Mouse (Mus musculus): ENCODE results near the gene Ube2t.

Gene Ube2t

DNA sequence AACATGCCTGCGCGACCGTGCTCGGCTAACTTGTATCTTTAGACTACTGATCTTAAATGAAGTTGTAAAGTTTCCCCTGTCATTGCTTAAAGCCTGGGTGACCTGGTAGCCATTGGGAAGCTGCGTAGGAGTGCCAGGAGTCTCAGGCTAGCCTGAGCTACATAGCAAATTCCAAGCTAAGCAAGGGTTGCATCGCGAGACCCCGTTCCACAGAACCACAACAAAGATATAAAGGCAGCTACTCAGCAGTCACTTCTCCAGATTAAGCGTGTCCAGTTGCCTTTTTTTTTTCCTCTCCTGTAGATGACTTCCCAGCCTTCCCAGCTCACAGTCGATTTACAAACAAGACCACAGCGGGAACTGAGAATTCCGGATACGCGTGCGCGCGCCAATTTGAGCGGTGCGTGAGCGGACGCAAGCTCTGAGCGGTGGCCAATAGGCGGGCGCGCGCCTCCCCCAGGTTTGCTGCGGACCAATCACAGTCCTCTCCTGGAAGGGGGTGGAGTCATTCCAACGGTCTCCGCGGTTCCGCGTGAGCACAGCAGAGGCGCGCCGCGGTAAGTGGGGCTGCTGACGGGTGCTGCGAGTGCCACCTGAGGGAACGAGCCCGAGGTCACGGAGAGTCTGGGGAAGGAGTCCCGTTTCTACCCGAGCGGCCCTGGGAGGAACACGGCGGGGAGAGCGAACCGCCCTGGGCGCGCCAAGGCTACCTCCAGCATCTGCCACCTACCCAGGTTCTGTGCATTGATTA lies at the start of gene Ube2t:
TSS of gene Ube2t (plus strand) at position 513 of the 751 bp plus-strand sequence.
- DNase-seq, result peak; percentile 95

DNA sequence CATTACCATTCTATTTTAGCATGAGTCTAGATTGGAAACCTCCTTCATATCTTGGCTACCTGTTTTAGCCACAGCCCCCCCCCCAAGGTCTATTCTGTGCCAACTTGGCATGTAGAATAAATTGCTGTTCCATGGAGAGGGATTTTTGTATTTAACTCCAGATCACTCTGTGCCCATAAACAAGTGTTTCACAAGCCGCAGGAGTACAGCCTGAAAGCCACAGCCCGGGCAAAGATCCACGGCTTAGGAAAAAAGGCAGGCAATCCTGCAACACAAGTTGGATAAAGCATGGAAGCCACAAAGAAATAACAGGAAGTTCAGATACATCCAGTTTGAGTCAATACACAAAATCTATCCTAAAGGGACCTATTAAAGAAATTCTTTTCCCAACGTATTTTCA lies 48.8 kb upstream of the Ube2t start:
- no peak for DNase-seq

- no peak for DNase-seq
Observed at GRCm38 (mm10) chr1:134915421-134915820, 46.9 kb upstream of the Ube2t start.

DNA sequence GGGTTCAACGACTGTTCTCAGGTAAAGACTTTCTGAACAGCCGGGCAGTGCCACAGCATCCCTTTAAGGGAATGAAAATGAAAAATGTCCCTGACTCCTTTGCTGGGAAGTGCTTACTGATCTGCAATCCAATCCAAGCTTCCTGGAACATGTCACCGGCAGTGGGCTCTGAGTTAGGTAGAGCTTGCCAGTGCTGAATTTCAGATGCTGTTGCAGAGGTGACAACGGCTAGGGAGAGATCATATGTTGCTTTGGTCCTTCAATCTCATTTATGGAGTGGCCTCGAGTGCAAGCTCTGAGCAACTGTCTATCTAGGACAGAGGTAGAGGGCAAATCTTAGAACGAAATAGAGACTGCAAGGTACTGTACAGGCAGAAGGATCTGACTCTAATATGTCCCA lies 43.4 kb upstream of the Ube2t start:
- no peak for DNase-seq

DNA sequence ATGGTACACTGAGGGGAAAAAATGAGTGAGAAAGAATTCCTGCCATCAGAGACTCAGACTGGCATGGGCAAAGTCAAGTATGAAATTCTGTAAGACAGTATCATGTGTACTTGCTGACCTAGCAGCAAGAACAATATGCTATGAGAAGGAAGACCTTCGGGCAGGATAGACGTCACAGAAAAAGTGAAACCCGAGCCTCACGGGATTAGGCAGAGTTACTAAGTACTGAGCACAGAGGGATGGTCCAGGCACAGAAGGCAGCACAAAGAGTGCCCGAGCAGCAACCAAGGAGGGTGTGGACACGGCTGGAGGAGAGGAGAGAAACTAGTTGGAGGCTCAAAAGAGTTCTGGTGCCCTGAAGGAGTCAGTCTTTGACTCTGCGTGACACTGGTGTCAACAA lies 29.9 kb upstream of the Ube2t start:
- DNase-seq, result no peak

DNA sequence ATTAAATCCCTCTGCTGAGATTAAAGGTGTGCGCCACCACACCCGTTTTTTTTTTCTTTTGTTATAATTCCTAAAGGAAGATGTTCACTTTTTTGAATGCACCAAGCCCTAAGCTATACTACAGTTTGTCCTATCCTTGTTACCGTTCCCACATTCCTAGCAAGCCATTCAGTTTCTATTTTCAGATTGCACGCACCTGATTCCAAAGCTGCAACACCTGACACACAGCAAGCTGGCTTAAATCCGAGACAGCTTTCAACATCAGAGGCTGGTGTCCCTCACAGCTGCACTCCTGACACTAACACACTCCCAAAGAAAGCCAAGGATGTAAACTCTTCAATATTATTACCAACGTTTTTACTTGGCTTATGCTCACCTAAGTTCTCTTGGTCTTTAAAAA lies 26.0 kb upstream of the Ube2t start:
- no peak for DNase-seq

DNA sequence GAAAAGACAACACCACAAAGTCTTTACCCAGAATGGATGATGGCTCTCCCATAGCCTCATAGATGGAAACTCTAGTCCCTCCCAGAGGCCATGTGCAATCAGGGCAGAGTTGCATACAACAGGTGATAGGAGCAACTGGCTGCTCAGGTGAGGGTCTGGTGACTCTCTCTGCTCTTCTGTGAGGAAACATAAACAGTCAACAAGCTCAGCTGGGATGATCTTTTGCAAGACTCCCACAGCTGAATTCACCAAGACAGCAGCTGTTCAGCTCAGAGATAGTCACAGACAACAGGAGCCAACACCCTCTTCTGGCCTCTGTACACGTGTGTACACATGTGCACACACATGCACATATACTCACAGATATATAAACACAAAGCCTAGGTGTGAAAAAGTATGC lies 24.1 kb upstream of the Ube2t start:
- DNase-seq, result no peak

DNA sequence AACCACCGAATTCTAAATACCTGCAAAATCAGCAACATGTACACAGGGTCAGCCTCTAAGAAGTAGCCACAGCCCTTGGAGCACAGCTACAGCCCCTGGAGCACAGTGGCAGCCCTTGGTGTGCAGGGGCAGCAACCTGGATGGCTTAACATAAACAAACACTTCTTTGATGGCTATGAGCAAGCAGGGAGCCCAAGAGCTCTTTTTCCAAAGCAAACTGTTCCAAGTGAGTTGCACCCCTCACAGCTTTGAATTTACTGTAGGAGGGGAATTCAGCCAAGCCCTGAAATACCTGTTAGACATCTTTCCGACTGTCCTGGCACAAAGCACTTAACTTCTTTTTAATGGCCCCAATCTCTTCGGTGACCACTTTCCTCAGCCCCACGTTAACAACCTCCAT lies 21.5 kb upstream of the Ube2t start:
- no peak for DNase-seq

- no peak for DNase-seq
Observed at GRCm38 (mm10) chr1:134942898-134943297, 19.5 kb upstream of the Ube2t start.

GRCm38 (mm10) chr1:134947590-134947989 lies 14.8 kb upstream of the Ube2t start:
- no peak for DNase-seq

DNA sequence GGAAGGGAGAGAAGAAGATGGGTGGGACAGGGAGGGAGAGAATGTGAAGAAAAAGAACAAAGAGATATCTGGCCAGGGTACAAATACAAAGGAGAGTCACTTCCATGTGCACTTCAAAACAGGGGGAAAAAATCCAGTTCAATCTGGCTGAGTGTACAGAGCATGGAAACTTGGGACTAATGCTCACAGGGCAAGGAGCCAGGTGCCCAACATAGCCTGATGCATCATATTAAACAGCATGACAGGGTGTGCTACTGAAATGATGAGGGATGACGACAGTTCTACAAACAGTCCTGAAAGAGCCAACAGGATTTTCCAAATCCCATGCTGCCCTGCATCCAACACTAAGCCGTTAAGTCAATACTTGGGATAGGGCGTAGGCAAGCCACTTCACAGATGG lies 12.4 kb upstream of the Ube2t start:
- DNase-seq, result no peak

- DNase-seq, result no peak
Observed at GRCm38 (mm10) chr1:134955050-134955636, 7.2 kb upstream of the Ube2t start.

GRCm38 (mm10) chr1:134955637-134956176 lies 6.7 kb upstream of the Ube2t start, which contains the start of gene Ppp1r12b:
Ppp1r12b (minus strand) TSS chr1:134955942.
- peak; percentile 93 for DNase-seq

- no peak for DNase-seq
Observed at GRCm38 (mm10) chr1:134960634-134961033, 1.7 kb upstream of the Ube2t start.

- DNase-seq, result no peak
Observed at GRCm38 (mm10) chr1:134962821-134963220, 456 bp downstream of the Ube2t start.

DNA sequence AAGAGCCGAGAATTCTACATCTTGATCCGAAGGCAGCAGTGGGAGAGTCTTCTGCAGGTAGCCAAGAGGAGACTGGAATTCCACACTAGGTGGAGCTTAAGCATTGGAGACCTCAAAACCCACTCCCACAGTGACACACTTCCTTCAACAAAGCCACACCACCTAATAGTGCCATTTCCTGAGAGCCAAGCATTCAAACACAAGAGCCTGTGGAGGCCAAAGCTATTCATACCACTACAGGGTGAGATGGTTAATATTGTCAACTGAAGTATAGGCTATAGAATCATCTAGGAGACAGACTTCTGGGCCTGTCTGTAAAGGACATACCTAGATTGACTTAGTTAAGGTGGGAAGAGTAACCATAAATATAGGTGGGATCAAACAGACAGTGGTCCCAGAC lies 3.1 kb downstream of the Ube2t start:
- no peak for DNase-seq

GRCm38 (mm10) chr1:134972920-134973319 lies 10.6 kb downstream of the Ube2t start:
- no peak for DNase-seq

GRCm38 (mm10) chr1:134987173-134987961 lies 25.0 kb downstream of the Ube2t start:
- peak; percentile 64 for DNase-seq

DNA sequence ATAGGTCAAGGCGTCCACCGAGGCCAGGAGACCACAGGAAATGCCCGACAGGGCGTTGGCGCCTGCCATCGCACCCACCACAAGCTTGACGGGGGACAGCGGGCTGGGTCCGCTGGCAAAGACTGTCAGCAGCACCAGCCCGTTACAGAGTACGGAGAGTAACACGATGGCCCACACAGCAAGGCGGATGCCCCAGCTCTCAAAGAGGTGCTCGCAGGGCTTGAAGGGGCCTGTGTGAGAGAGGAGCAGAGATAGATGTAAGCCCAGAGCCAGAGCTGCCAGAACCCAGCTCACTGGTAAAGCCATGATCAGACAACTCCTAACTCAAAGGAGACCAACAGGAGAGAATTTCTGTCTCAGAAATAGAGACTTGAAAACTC lies 25.6 kb downstream of the Ube2t start:
- no peak for DNase-seq

DNA sequence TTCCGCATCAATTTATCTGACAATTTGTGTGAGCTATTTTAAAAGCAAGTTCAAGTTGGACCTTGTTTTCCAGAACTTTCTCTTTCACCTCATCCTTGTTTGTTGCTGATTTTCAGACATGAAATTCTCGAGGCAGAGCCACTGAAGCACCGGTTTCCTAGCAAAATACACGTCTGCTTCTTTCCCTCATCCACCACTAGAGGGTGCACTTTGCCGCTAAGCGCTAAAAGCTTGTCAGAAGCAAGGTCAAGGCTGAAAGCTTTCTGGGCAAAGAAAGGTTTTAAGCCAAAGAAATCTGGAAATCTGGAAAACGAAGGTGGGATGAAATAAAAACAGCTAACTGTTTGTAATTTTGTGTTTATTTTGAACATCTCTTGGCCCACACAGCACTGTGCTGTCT lies 27.0 kb downstream of the Ube2t start:
- peak; percentile 78 for DNase-seq

DNA sequence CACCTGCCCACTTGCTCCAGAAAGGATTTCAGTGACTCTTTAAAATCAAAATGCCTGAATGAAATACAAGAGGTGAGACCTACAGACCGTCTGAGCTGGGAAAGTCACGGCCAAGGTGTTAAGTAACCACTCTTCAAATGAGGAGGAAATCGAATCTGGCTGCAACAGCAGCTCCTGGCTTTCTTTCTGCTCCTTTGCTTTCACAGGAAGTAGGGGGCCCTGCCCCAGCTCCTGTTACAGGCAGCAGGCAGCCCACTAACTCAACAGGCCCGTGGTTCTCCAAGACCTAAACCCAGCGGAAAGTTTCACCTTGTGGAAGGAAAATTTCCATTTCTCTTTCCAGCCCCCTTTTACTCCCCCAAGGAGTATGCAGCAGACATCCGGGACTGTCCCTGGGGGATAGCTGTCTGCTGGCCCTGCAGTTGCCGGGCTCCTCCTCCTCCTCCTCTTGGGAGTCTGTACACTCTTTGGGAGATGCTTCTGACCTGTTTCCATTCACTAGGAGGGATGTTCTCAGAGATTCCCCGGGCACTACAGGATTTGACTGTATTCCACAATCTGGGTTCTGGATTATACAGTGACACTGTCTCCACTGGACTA lies 29.8 kb downstream of the Ube2t start:
- DNase-seq, result no peak

GRCm38 (mm10) chr1:134994739-134995138 lies 32.4 kb downstream of the Ube2t start:
- DNase-seq, result no peak

GRCm38 (mm10) chr1:134995437-134995836 lies 33.1 kb downstream of the Ube2t start:
- DNase-seq, result no peak
